13 mouse cellular contexts compared by ENCODE assay signal in the genomic region with DNA sequence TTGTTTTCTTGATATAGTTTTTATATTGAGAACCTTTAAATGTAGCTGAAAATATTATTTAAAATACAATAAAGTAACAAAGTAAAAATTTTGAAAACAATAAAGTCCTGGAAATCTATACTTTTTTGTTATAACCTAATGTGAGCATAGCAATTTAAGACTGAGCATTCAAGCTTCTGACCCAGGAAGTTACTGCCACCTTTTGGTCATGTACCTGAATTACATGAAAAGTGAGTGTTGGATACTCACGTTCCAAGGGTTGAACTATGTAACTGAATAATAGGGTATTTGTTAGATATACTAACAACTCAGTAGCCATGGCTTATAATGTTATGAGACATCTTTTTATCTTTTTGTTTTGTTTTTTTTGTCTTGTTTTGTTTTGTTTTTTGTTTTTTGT. TPM values are rescaled to one million over a fixed set of nuclear protein-coding genes. Genes with fewer than 3 reads are reported as not detected.
A peak's percentile ranks its signal among the peaks of the same experiment; 100 is the strongest.
DNase-seq lines count a peak whose midpoint lies in the region; ATAC-seq and TF ChIP-seq lines count a peak whose summit lies in the region.
"Had no signal": no experiment of that assay in that cellular context is flagged by ENCODE, and none has a peak within 500 bp of the region (broad histone marks: within the 10 kb centered on the region; RNA-seq: fewer than 3 reads in every experiment).

No protein-coding gene starts in this region.

- ATAC-seq in embryonic facial prominence, embryonic 11.5 days (replicated peaks; ENCODE audit: insufficient number of reproducible peaks, low FRiP score, low TSS enrichment, low read depth) = no peak
- no peak for ATAC-seq in liver, embryonic 14.5 days (ENCODE audit: insufficient read depth)
- ATAC-seq: midbrain, embryonic 16.5 days had no signal

- dilution Hi-C loops in CH12.LX (cut with MboI; ENCODE audit: extremely low pct_ligation_motif_present, extremely low pct_unique_long_range_greater_than_20kb, low sequenced_read_pairs) = no loop called here

- no peaks in the 10 kb centered on the region for H3K4me1 ChIP-seq in embryonic facial prominence, embryonic 11.5 days (ENCODE audit: control insufficient read depth, insufficient read depth, low read length)
- no peaks in the 10 kb centered on the region for H3K4me1 ChIP-seq in embryonic facial prominence, embryonic 10.5 days
- no peaks in the 10 kb centered on the region for H3K4me1 ChIP-seq in liver, embryonic 14.5 days (replicated peaks; ENCODE audit: control insufficient read depth in 2 of 2, insufficient read depth in 2 of 2, low read length in 1 of 2)
- H3K4me1 ChIP-seq in CH12.LX (ENCODE audit: control insufficient read depth in 1 of 2, insufficient read depth in 2 of 2) = no peaks in the 10 kb centered on the region
- H3K4me1 ChIP-seq: kidney, embryonic 15.5 days; limb, embryonic 13.5 days had no signal

- TF ChIP-seq EP300 in liver, embryonic 14.5 days (IDR thresholded peaks at IDR 0.05; ENCODE audit: low read depth) = no peak
- TF ChIP-seq EP300 in CH12.LX (IDR thresholded peaks at IDR 0.05; ENCODE audit: low read length) = no peak

- H3K27me3 ChIP-seq in embryonic facial prominence, embryonic 11.5 days (ENCODE audit: control insufficient read depth, insufficient read depth, low read length) = no peaks in the 10 kb centered on the region
- no peaks in the 10 kb centered on the region for H3K27me3 ChIP-seq in embryonic facial prominence, embryonic 10.5 days (replicated peaks; ENCODE audit: low read depth, poor library complexity, severe bottlenecking)
- H3K27me3 ChIP-seq in liver, embryonic 14.5 days (ENCODE audit: control insufficient read depth, insufficient read depth, low read length) = no peaks in the 10 kb centered on the region
- H3K27me3 ChIP-seq in CH12.LX (replicated peaks) = no peaks in the 10 kb centered on the region
- H3K27me3 ChIP-seq: kidney, embryonic 15.5 days; limb, embryonic 13.5 days had no signal

- H3K4me3 ChIP-seq in embryonic facial prominence, embryonic 11.5 days (ENCODE audit: low read depth, low read length) = no peak overlapping the region
- H3K4me3 ChIP-seq in embryonic facial prominence, embryonic 10.5 days = no peak overlapping the region
- no peak overlapping the region for H3K4me3 ChIP-seq in liver, embryonic 14.5 days (ENCODE audit: insufficient read depth in 1 of 2, low read depth in 2 of 2, low read length in 2 of 2)
- no peak overlapping the region for H3K4me3 ChIP-seq in CH12.LX (replicated peaks in 1 of 3; ENCODE audit: low read depth in 2 of 3, low read length in 2 of 3, poor library complexity in 1 of 3)
- H3K4me3 ChIP-seq: kidney, embryonic 15.5 days; limb, embryonic 13.5 days had no signal

- no peaks in the 10 kb centered on the region for H3K9me3 ChIP-seq in embryonic facial prominence, embryonic 11.5 days (replicated peaks; ENCODE audit: control insufficient read depth, low read length)
- H3K9me3 ChIP-seq in embryonic facial prominence, embryonic 10.5 days = no peaks in the 10 kb centered on the region
- H3K9me3 ChIP-seq in liver, embryonic 14.5 days (ENCODE audit: control insufficient read depth, low read length) = no peaks in the 10 kb centered on the region
- no peaks in the 10 kb centered on the region for H3K9me3 ChIP-seq in CH12.LX (replicated peaks; ENCODE audit: low read length)
- H3K9me3 ChIP-seq: G1E; kidney, embryonic 15.5 days; limb, embryonic 13.5 days had no signal

- intact Hi-C loops in left cerebral cortex, postnatal 10 days (cut with DNase I) = no loop called here

- H3K27ac ChIP-seq in embryonic facial prominence, embryonic 11.5 days (replicated peaks; ENCODE audit: low read depth, low read length) = no peak overlapping the region
- H3K27ac ChIP-seq in embryonic facial prominence, embryonic 10.5 days (replicated peaks) = no peak overlapping the region
- no peak overlapping the region for H3K27ac ChIP-seq in liver, embryonic 14.5 days
- H3K27ac ChIP-seq in CH12.LX (ENCODE audit: insufficient read depth, low read depth) = no peak overlapping the region
- H3K27ac ChIP-seq: kidney, embryonic 15.5 days; limb, embryonic 13.5 days had no signal

- 13% methylated on average over 1 of the region's 1 CpGs for WGBS in embryonic facial prominence, embryonic 11.5 days
- 34% methylated on average over 1 of the region's 1 CpGs for WGBS in embryonic facial prominence, embryonic 10.5 days
- 33% methylated on average over 1 of the region's 1 CpGs for WGBS in liver, embryonic 14.5 days (ENCODE audit: insufficient replicate concordance)

- no peak for TF ChIP-seq POLR2A in CH12.LX (IDR thresholded peaks at IDR 0.05; ENCODE audit: low read depth, low read length)

- H3K79me2 ChIP-seq in CH12.LX (replicated peaks; ENCODE audit: control insufficient read depth, extremely low read depth, insufficient read depth, poor library complexity, severe bottlenecking) = no peaks in the 10 kb centered on the region

- TF ChIP-seq RAD21 in CH12.LX (IDR thresholded peaks at IDR 0.05; ENCODE audit: low read depth, low read length) = peak; percentile 49

- H3K36me3 ChIP-seq in embryonic facial prominence, embryonic 11.5 days (replicated peaks; ENCODE audit: control insufficient read depth, insufficient read depth, low read depth, low read length) = no peaks in the 10 kb centered on the region
- H3K36me3 ChIP-seq in embryonic facial prominence, embryonic 10.5 days (replicated peaks) = no peaks in the 10 kb centered on the region
- H3K36me3 ChIP-seq in liver, embryonic 14.5 days (replicated peaks; ENCODE audit: control insufficient read depth, insufficient read depth, low read depth) = no peaks in the 10 kb centered on the region
- no peaks in the 10 kb centered on the region for H3K36me3 ChIP-seq in CH12.LX (replicated peaks in 1 of 2; ENCODE audit: control insufficient read depth in 1 of 2, insufficient read depth in 1 of 2, low read length in 1 of 2)
- H3K36me3 ChIP-seq: G1E; kidney, embryonic 15.5 days; limb, embryonic 13.5 days had no signal

- no peak overlapping the region for H3K4me2 ChIP-seq in embryonic facial prominence, embryonic 11.5 days (ENCODE audit: low read depth, low read length)
- no peak overlapping the region for H3K4me2 ChIP-seq in liver, embryonic 14.5 days (ENCODE audit: low read depth)
- no peak overlapping the region for H3K4me2 ChIP-seq in CH12.LX (ENCODE audit: insufficient read depth, low read depth, poor library complexity, severe bottlenecking)
- H3K4me2 ChIP-seq: kidney, embryonic 15.5 days; limb, embryonic 13.5 days had no signal

- peak; percentile 35 for DNase-seq in embryonic facial prominence, embryonic 11.5 days (ENCODE audit: low spot score)
- DNase-seq in embryonic facial prominence, embryonic 10.5 days (ENCODE audit: low spot score) = no peak
- no peak for DNase-seq in liver, embryonic 14.5 days (ENCODE audit: low read depth in 3 of 3, low spot score in 3 of 3)
- no peak for DNase-seq in liver
- DNase-seq in CH12.LX (ENCODE audit: extremely low read depth) = peak; percentile 35
- peak; percentile 2 for DNase-seq in embryo, embryonic 11 days
- no peak for DNase-seq in testis, postnatal 10 days (ENCODE audit: low spot score)
- no peak for DNase-seq in left cerebral cortex, postnatal 10 days (ENCODE audit: extremely low spot score in 1 of 2, low spot score in 2 of 2)

- in situ Hi-C loops in CH12.LX (cut with MboI; ENCODE audit: low pct_ligation_motif_present, low pct_unique_long_range_greater_than_20kb, low sequenced_read_pairs) = no loop called here

- peak; percentile 31; the same call in 1 of the 2 replicates for TF ChIP-seq CTCF in liver, embryonic 14.5 days (IDR thresholded peaks at IDR 0.05; ENCODE audit: low read depth)
- peak in 1 of 2 experiments; percentile 39; a peak in 2 of 4 replicates for TF ChIP-seq CTCF in CH12.LX (conservative IDR thresholded peaks at IDR 0.05 in 1 of 2, IDR thresholded peaks at IDR 0.05 in 1 of 2; ENCODE audit: low read depth in 2 of 2, low read length in 2 of 2)

- no peak overlapping the region for H3K9ac ChIP-seq in embryonic facial prominence, embryonic 11.5 days (replicated peaks; ENCODE audit: low read length)
- H3K9ac ChIP-seq in liver, embryonic 14.5 days (replicated peaks) = no peak overlapping the region
- no peak overlapping the region for H3K9ac ChIP-seq in CH12.LX (ENCODE audit: insufficient read depth, low read depth)
- H3K9ac ChIP-seq: kidney, embryonic 15.5 days; limb, embryonic 13.5 days had no signal

TF ChIP-seq in CH12.LX, 34 proteins besides CTCF, POLR2A, EP300 and RAD21:
- TF ChIP-seq NELFE (IDR thresholded peaks at IDR 0.05; ENCODE audit: low read depth, low read length) (no peak), UBTF (IDR thresholded peaks at IDR 0.05; ENCODE audit: low read depth, low read length) (no peak), MXI1 (IDR thresholded peaks at IDR 0.05; ENCODE audit: low read depth, low read length) (no peak)

RNA-seq across cellular contexts. Expression of gene Trpc5, which starts 42.6 kb away (rescaled TPM):
- 0.18 and 0.33 TPM in 2 replicates for polyA plus RNA-seq in embryonic facial prominence, embryonic 11.5 days (2014; fragmentation: Nextera tagmentation; extraction: Ambion mirVana)
- polyA plus RNA-seq in embryonic facial prominence, embryonic 10.5 days (2016; fragmentation: Nextera tagmentation; extraction: Ambion mirVana) = 0.15 and 0.19 TPM in 2 replicates
- 0.02 and 0.04 TPM in 2 replicates for polyA plus RNA-seq in liver, embryonic 14.5 days (2012; rRNA removed)
- polyA plus RNA-seq in liver, embryonic 14.5 days (2014; fragmentation: Nextera tagmentation; extraction: Ambion mirVana) = 0.03 TPM in 1 of 2 replicates, not detected in the other
- total RNA-seq in CH12.LX (2012; rRNA removed) (not detected in 2 replicates), CH12.LX (2014; rRNA removed) (not detected in 2 replicates)
- polyA plus RNA-seq in CH12.LX (2012; ENCODE audit: insufficient read length, low read depth) = not detected in 2 replicates
- 10 to 100 TPM; 31.7 to 40.9 TPM for total RNA-seq in left cerebral cortex, postnatal 10 days (2021)
- total RNA-seq: G1E; gastrocnemius, adult 18-20 months had no signal
- polyA plus RNA-seq: G1E had no signal

RNA-seq across cellular contexts. Expression of gene Rtl4, which starts 43.3 kb away (rescaled TPM):
- polyA plus RNA-seq in embryonic facial prominence, embryonic 11.5 days (2014; fragmentation: Nextera tagmentation; extraction: Ambion mirVana) = 0.39 and 0.54 TPM in 2 replicates
- 0.15 and 0.33 TPM in 2 replicates for polyA plus RNA-seq in embryonic facial prominence, embryonic 10.5 days (2016; fragmentation: Nextera tagmentation; extraction: Ambion mirVana)
- polyA plus RNA-seq in liver, embryonic 14.5 days (2012; rRNA removed) = 0.21 and 0.26 TPM in 2 replicates
- polyA plus RNA-seq in liver, embryonic 14.5 days (2014; fragmentation: Nextera tagmentation; extraction: Ambion mirVana) = 0.69 and 0.81 TPM in 2 replicates
- total RNA-seq in CH12.LX (2012; rRNA removed) (not detected in 2 replicates), CH12.LX (2014; rRNA removed) (not detected in 2 replicates)
- not detected in 2 replicates for polyA plus RNA-seq in CH12.LX (2012; ENCODE audit: insufficient read length, low read depth)
- total RNA-seq in left cerebral cortex, postnatal 10 days (2021) = 1 to 10 TPM; 2.7 to 3.2 TPM
- total RNA-seq: G1E had no signal
- polyA plus RNA-seq: G1E had no signal

Comparison
In these comparisons a context has a peak if more than half of its experiments do, and no peak if none do; other contexts are left out.
1. DNase-seq: peak in embryonic facial prominence, embryonic 11.5 days (single experiment), CH12.LX (single experiment) and embryo, embryonic 11 days (single experiment); none in embryonic facial prominence, embryonic 10.5 days (single experiment), liver, embryonic 14.5 days (0 of 3), liver (single experiment), testis, postnatal 10 days (single experiment) and left cerebral cortex, postnatal 10 days (0 of 2).